Mouse (Mus musculus) embryonic facial prominence, embryonic 12.5 days (tissue): ENCODE data around the gene Hdac11. TPM values are rescaled to one million over a fixed set of nuclear protein-coding genes. Genes with fewer than 3 reads are reported as not detected.

Experiments used
- ATAC-seq: fragments of 200-750 bp; cut with Nextera tagmentation; 2 replicates; pipeline ENCODE4 v1.8.0; 2017; ENCODE audit not compliant: insufficient number of reproducible peaks, insufficient read depth, low FRiP score, low TSS enrichment
- H3K27ac ChIP-seq: fragments of 300-500 bp; sonication (generic); 2 replicates; pipeline ENCODE4 v1.5.1; 2016; ENCODE audit warnings: mild to moderate bottlenecking
- H3K27me3 ChIP-seq: fragments of 300-500 bp; sonication (generic); 2 replicates; pipeline ENCODE4 v1.6.1; 2016; ENCODE audit warnings: mild to moderate bottlenecking, moderate library complexity
- H3K36me3 ChIP-seq: fragments of 300-500 bp; sonication (generic); 2 replicates; pipeline ENCODE4 v1.6.1; 2016; ENCODE audit warnings: mild to moderate bottlenecking
- H3K4me1 ChIP-seq: fragments of 300-500 bp; sonication (generic); 2 replicates; pipeline ENCODE4 v1.6.1; 2016
- H3K4me2 ChIP-seq: fragments of 300-500 bp; sonication (generic); replicated peaks from 2 replicates; pipeline ENCODE4 v1.6.1; 2016; ENCODE audit warnings: mild to moderate bottlenecking, moderate library complexity
- H3K4me3 ChIP-seq: fragments of 300-500 bp; sonication (generic); 2 replicates; pipeline ENCODE4 v1.5.1; 2016; ENCODE audit warnings: mild to moderate bottlenecking
- H3K9ac ChIP-seq: fragments of 300-500 bp; sonication (generic); 2 replicates; pipeline ENCODE4 v1.6.1; 2016; ENCODE audit warnings: mild to moderate bottlenecking, moderate library complexity
- H3K9me3 ChIP-seq: fragments of 300-500 bp; sonication (generic); 2 replicates; pipeline ENCODE4 v1.6.1; 2016; ENCODE audit warnings: mild to moderate bottlenecking, moderate library complexity
- WGBS: fragments of 180-500 bp; shearing (Covaris S2); methylation state at CpG from one replicate; pipeline ENCODE4 v1.1.7; 2016; 5-methylcytosine and 5-hydroxymethylcytosine counted together
- polyA plus RNA-seq: library from polyadenylated mRNA; unstranded; fragments of >200 nt; fragmentation: Nextera tagmentation; extraction: Ambion mirVana; gene quantifications from 2 replicates; pipeline ENCODE4 v1.2.1, GENCODE M21; 2016

Hdac11 gene
- 16.7 and 16.8 TPM in 2 replicates for polyA plus RNA-seq

DNA sequence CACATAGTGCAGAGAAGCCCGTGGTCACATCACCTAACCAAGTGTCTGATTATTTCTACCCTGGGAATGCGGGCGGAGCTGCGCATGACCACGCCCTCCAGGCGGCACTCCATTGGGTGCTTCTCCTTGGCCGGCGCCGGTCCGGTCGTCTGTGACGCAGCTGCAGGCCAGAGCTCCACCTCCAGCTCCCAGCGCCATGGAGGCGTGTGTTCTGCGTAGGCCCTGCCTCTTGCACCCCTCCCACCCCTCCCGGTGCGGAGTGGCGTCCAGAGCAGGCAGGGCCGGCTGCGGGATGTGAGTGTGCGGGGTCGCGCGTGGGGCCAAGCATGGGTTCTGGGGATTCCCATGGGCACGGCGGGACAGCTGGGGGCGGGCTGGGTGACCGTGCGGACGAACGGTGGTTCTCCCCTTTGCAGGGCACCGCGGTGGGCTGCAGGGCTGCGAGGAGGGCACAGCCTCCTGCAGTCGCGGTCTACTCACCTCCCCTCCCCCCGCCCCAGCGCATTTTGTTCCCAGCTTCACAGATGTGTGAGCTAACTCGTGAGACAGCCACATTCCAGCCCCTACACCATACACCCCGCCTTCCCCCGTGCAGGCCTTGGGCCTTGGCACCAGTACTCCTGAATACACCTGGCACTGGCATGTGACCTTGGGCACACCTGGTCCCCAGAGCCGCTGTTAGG, at the start of gene Hdac11:
Gene Hdac11 (plus strand): TSS at position 112 of the 683 bp plus-strand sequence.
- Histone ChIP-seq H3K4me1 (peaks cover 59% of the 10 kb centered on the region), H3K27me3 (no peaks in the 10 kb centered on the region), H3K9me3 (no peaks in the 10 kb centered on the region), H3K4me2 (peak within 1 kb of the TSS; percentile 63), H3K27ac (peak within 1 kb of the TSS; percentile 87), H3K4me3 (peak within 1 kb of the TSS; percentile 62), H3K9ac (peak within 1 kb of the TSS; percentile 76), H3K36me3 (0 out of 2 replicates have a peak, but pooled peaks cover 4% of the 10 kb centered on the region)
- ATAC-seq: peak; percentile 93
- under 1% methylated on average over 37 of the region's 42 CpGs for WGBS

DNA sequence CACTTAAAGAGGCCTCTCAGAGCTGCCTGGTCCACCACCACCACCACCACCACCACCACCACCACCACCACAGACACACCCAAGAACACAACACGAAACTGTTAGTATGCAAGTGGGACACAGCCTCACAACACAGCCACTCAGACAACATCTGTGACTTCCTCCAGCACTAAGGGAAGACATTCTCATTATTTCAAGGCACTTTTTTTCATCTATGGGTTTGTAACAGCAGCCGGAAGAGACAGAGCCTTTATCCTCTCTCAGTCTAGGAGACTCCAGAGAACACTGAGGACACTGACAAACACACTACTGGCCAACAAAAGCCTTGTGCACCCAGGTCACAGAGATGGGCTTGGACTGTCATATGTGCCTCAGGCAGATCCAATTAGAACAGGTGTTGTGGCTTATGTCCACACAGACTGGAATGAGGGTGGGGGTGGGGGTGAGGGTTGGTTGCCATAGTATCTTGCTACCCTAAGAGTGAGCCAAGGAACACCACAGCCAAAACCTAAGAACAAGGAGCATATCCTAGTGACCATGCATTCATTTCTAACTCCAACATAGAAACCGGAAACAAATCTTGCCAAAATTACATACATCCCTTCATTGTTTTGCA, 48.1 kb upstream of the Hdac11 start:
- Histone ChIP-seq H3K27me3 (no peaks in the 10 kb centered on the region), H3K27ac (no peak overlapping the region), H3K4me2 (no peak overlapping the region), H3K4me1 (peaks cover 13% of the 10 kb centered on the region; the same call in 1 of the 2 replicates), H3K36me3 (no peaks in the 10 kb centered on the region), H3K4me3 (no peak overlapping the region), H3K9me3 (no peaks in the 10 kb centered on the region), H3K9ac (no peak overlapping the region)
- no peak for ATAC-seq
- WGBS: 74% methylated on average over 3 of the region's 3 CpGs

DNA sequence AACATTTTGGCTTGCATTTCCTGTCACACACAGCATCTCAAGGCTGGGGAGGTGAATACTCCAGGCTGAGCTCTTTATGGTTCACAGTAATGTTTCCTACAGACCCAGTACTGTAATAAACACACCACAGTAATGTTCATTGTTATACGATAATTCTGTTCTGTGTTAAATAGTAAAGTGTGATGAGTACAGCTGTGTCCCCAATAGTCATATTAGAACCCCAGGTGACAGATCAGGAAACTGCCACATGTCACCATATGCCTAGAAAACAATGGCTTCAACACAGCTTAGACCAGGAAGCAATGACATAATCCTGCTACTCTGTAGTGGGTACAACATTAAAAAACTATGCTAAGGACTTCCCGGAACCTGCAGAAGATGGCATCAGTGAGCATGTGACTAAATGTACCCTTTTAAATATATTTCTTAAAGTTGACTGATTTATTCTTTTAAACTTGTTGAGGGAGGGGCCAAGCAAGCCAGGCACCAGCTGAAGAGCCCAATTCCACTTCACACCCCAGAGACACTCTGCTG, 47.5 kb upstream of the Hdac11 start:
- 94% methylated on average over 2 of the region's 2 CpGs for WGBS
- Histone ChIP-seq H3K4me1 (peaks cover 13% of the 10 kb centered on the region; the same call in 1 of the 2 replicates), H3K4me2 (no peak overlapping the region), H3K9ac (no peak overlapping the region), H3K27ac (no peak overlapping the region), H3K36me3 (no peaks in the 10 kb centered on the region), H3K4me3 (no peak overlapping the region), H3K9me3 (no peaks in the 10 kb centered on the region), H3K27me3 (no peaks in the 10 kb centered on the region)
- ATAC-seq: no peak

DNA sequence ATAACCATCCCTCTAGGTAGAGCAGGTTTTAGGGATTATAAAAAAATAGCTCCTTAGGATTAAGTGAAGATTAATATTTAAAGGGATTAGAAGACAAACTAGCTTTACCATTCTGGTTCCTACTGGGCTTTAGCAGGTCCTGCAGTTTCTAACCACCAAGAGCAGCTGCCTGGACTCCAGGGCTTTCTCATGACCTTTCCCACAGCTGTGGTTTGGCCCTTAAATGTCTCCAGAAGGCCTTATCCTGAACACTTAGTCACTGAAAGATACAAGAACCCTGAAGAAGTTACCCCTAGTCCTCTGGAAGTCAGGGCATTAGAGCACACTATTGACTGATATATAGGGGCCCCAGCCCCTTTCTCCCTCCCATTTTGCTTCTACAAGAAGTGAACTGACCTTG, 47.0 kb upstream of the Hdac11 start:
- Histone ChIP-seq H3K27me3 (no peaks in the 10 kb centered on the region), H3K9ac (no peak overlapping the region), H3K27ac (no peak overlapping the region), H3K4me2 (no peak overlapping the region), H3K36me3 (no peaks in the 10 kb centered on the region), H3K4me3 (no peak overlapping the region), H3K9me3 (no peaks in the 10 kb centered on the region), H3K4me1 (peaks cover 8% of the 10 kb centered on the region; the same call in 1 of the 2 replicates)
- no peak for ATAC-seq

DNA sequence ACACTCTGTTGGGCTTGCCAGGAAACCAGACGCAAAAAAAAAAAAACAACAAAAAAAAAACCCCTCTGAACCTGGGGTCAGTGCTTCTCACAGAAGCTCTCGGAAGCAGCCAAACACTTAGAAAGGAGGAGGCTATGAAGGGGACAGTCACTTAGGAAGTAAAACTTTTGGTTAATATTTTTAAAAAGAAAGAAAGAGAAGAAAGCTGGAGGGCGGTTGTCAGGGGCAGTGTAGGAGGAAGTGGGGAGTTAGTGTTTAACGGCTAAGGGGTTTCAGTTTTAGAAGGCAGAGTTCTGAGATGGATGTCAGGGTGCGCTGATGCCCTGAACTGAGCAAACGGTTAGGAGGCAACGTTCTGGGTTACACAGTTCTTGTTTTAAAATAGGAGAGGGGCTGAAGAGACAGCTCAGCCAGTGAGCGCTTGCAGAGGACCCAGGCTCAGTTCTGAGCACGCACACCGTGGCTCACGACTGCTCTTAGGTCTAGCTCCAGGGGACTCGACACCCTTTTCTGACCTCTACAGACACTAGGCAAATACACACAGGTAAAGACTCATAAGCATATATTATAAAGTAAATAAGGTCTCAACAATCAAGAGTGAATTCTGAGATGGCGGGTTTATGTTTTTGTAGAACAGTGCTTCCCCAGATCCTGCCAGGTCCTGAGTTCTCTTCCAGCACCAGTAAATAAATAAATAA, 46.0 kb upstream of the Hdac11 start:
- no peak for ATAC-seq
- no peak overlapping the region for H3K4me2 ChIP-seq
- H3K4me3 ChIP-seq: no peak overlapping the region
- H3K27ac ChIP-seq: no peak overlapping the region
- no peak overlapping the region for H3K9ac ChIP-seq
- no peaks in the 10 kb centered on the region for H3K9me3 ChIP-seq
- no peaks in the 10 kb centered on the region for H3K36me3 ChIP-seq
- H3K4me1 ChIP-seq: no peaks in the 10 kb centered on the region; the same call in 1 of the 2 replicates
- H3K27me3 ChIP-seq: no peaks in the 10 kb centered on the region
- 63% methylated on average over 13 of the region's 13 CpGs for WGBS

DNA sequence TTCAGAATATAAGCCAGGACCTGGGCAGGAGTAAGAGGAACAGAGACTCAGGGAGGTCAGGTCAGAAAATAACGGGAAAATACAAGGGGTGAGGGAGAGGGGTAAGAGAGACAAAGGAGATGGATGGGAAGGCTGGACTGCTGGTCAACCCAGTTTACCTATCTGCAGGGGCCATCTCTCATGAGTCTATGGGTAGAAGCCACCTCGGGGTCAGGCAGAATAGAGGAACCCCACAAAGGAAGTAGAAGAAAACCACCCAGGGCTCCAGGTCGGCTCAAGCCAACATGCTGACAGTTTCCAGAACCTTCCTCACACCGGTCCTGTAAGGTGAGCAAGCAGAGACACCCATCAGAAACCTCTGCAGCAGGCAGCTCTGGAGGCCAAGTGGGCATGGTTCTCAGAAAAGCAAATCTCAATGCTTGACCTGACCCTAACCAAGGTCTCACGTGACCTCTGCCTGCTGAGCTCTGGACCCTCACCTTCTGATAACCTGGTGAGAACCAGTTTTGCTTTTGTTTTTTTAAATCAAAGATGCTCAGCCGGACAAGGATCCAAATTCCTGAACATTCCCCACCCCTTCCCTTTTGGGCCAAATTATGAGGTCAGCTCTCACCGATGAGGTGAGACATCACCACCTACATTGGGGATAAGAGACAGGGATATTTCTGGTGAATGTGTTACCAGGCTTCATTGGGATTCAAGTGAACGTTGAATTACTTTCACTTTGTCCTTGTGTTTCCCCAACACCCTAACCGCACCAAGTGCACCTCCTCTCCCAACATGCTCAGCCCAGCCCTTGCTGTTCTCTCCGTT, 45.1 kb upstream of the Hdac11 start:
- no peak overlapping the region for H3K9ac ChIP-seq
- H3K4me3 ChIP-seq: no peak overlapping the region
- no peaks in the 10 kb centered on the region for H3K36me3 ChIP-seq
- no peaks in the 10 kb centered on the region; the same call in 1 of the 2 replicates for H3K4me1 ChIP-seq
- no peaks in the 10 kb centered on the region for H3K9me3 ChIP-seq
- no peak overlapping the region for H3K27ac ChIP-seq
- no peak for ATAC-seq
- WGBS: 89% methylated on average over 10 of the region's 10 CpGs
- peaks cover 7% of the 10 kb centered on the region for H3K27me3 ChIP-seq
- H3K4me2 ChIP-seq: no peak overlapping the region

DNA sequence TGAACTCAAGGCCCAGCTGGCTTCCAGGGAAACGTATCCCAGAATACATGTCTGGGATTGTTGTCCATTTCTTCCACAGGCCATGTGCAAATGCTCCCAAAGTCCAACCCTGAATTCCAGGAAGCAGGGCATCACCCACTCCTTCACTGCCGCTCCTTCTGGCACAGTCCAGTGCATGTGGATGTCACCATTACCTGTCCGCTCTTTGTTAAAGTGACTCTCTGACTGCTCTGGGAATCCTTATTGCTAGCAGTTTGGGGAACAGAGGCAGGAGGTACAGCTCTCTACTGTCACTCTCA, 44.6 kb upstream of the Hdac11 start:
- Histone ChIP-seq H3K27ac (no peak overlapping the region), H3K4me2 (no peak overlapping the region), H3K9me3 (no peaks in the 10 kb centered on the region), H3K27me3 (peaks cover 9% of the 10 kb centered on the region), H3K4me3 (no peak overlapping the region), H3K4me1 (no peaks in the 10 kb centered on the region; the same call in 1 of the 2 replicates), H3K36me3 (no peaks in the 10 kb centered on the region), H3K9ac (no peak overlapping the region)
- 90% methylated on average over 3 of the region's 3 CpGs for WGBS
- no peak for ATAC-seq

DNA sequence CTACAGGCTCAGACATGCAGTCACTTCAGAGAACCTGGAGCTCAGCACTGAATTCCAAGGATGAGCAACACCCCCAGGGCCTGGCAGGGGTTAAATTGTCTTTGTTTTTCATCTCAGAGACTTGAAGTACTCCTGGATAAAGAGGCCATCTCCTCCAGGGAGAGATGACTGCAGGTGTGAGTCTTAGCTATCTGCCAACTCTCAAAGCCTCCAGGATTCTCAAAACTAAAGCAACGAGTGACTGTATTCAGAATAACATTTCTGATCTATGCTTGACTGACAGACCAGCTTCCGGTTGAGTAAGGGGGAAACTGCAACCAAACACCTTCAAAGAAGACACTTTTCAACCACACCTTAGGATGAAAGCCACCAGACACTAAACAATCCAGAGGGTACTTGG, 41.7 kb upstream of the Hdac11 start:
- WGBS: 41% methylated on average over 2 of the region's 2 CpGs
- ATAC-seq: no peak
- Histone ChIP-seq H3K27me3 (peaks cover 16% of the 10 kb centered on the region), H3K9ac (no peak overlapping the region), H3K4me3 (no peak overlapping the region), H3K27ac (no peak overlapping the region), H3K4me1 (no peaks in the 10 kb centered on the region; the same call in 1 of the 2 replicates), H3K36me3 (no peaks in the 10 kb centered on the region), H3K9me3 (no peaks in the 10 kb centered on the region), H3K4me2 (no peak overlapping the region)

DNA sequence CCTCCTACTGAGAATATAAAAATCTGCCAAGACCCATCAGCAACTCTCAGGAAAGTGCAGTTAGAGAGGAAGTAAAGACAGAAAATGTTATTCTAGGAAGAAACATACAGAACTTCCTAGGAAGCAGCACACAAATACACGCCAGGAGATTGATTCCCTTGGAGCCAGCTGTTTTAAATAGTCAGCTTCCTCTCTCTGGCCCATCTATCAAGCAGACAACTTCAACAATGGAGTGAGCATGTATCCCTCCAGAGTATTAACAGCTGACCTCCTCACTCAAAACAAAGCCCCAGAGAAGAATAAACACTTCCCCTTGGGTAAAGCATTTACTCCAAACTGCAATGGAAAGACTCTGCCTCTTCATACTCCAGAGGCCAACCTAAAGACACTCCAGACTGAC, 41.3 kb upstream of the Hdac11 start:
- Histone ChIP-seq H3K4me1 (no peaks in the 10 kb centered on the region), H3K9ac (no peak overlapping the region), H3K4me3 (no peak overlapping the region), H3K4me2 (no peak overlapping the region), H3K9me3 (no peaks in the 10 kb centered on the region), H3K27me3 (peaks cover 16% of the 10 kb centered on the region), H3K27ac (no peak overlapping the region), H3K36me3 (no peaks in the 10 kb centered on the region)
- 33% methylated on average over 1 of the region's 1 CpGs for WGBS
- no peak for ATAC-seq

DNA sequence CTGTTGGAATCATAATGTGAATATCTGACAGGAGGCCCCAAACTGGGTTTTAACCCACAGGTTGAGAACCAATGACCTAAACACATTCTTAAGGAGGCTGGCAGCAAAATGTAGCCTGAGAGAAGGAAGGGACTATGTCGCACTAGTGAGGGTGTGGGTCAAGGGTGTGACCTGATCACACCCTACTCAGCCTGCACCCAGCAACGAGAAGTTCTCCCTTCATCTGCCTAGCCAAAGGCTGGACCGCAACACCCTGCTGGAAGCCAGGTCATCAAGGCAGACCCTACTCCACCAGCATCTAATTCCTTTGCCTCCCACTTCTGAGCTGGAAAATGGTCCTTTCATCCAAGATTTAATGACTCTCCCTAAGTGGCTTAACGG, 40.6 kb upstream of the Hdac11 start:
- Histone ChIP-seq H3K27ac (0 out of 2 replicates have a peak overlapping the region, but pooled peaks have one; percentile 32), H3K36me3 (no peaks in the 10 kb centered on the region), H3K4me2 (peak overlapping the region; percentile 99), H3K9ac (peak overlapping the region; percentile 57; the same call in 1 of the 2 replicates), H3K4me3 (peak overlapping the region; percentile 53), H3K4me1 (no peaks in the 10 kb centered on the region), H3K27me3 (peaks cover 16% of the 10 kb centered on the region), H3K9me3 (no peaks in the 10 kb centered on the region)
- no peak for ATAC-seq
- 24% methylated on average over 4 of the region's 4 CpGs for WGBS
